In genomic region chr17:50150416-50151207, GRCm38 (mm10) we compare ENCODE assay signal across 11 mouse cellular contexts. TPM values are rescaled to one million over a fixed set of nuclear protein-coding genes. Genes with fewer than 3 reads are reported as not detected.
DNase-seq lines count a peak whose midpoint lies in the region; ATAC-seq and TF ChIP-seq lines count a peak whose summit lies in the region.
"Had no signal": no experiment of that assay in that cellular context is flagged by ENCODE, and none has a peak within 500 bp of the region (broad histone marks: within the 10 kb centered on the region; RNA-seq: fewer than 3 reads in every experiment).

No protein-coding gene starts in this region.

- no peak for ATAC-seq in heart, embryonic 11.5 days (replicated peaks; ENCODE audit: insufficient number of reproducible peaks, low FRiP score, low TSS enrichment)
- no peak for ATAC-seq in inflammation-experienced regulatory T-cells, adult 6 months

- no peak for TF ChIP-seq EP300 in heart, adult 2 months (IDR thresholded peaks at IDR 0.05; ENCODE audit: insufficient read depth, low read depth, low read length)

- H3K4me1 ChIP-seq in heart, adult 2 months (ENCODE audit: control insufficient read depth, insufficient read depth, low read length): peaks cover 7% of the 10 kb centered on the region
- 0 out of 2 replicates have a peak, but pooled peaks cover 2% of the 10 kb centered on the region for H3K4me1 ChIP-seq in heart, embryonic 11.5 days (ENCODE audit: control insufficient read depth, insufficient read depth, low read length)
- peaks cover 13% of the 10 kb centered on the region for H3K4me1 ChIP-seq in hindbrain, embryonic 10.5 days (replicated peaks)

- H3K79me2 ChIP-seq in heart, adult 2 months (replicated peaks; ENCODE audit: control insufficient read depth, insufficient read depth, low read length): peaks cover 4% of the 10 kb centered on the region; the same call in 1 of the 2 replicates

- 46% methylated on average over 16 of the region's 16 CpGs for WGBS in heart, adult 2 months
- 74% methylated on average over 16 of the region's 16 CpGs for whole genome bisulfite sequencing in heart, embryonic 11.5 days (ENCODE audit: insufficient replicate concordance)
- 71% methylated on average over 16 of the region's 16 CpGs for WGBS in hindbrain, embryonic 10.5 days

- H3K36me3 ChIP-seq in heart, adult 2 months (ENCODE audit: control insufficient read depth, insufficient read depth, low read length): peaks cover 3% of the 10 kb centered on the region; the same call in 1 of the 2 replicates
- no peaks in the 10 kb centered on the region for H3K36me3 ChIP-seq in heart, embryonic 11.5 days (ENCODE audit: control insufficient read depth, insufficient read depth, low read length)
- no peaks in the 10 kb centered on the region for H3K36me3 ChIP-seq in hindbrain, embryonic 10.5 days
- H3K36me3 ChIP-seq: embryonic facial prominence, embryonic 15.5 days; limb, embryonic 12.5 days had no signal

- no peak overlapping the region for H3K4me3 ChIP-seq in heart, adult 2 months
- H3K4me3 ChIP-seq in heart, embryonic 11.5 days (ENCODE audit: low read depth, low read length): no peak overlapping the region
- H3K4me3 ChIP-seq in hindbrain, embryonic 10.5 days: no peak overlapping the region
- H3K4me3 ChIP-seq: embryonic facial prominence, embryonic 15.5 days; limb, embryonic 12.5 days had no signal

- DNase-seq in heart, adult 2 months: no peak
- DNase-seq in hindbrain, embryonic 10.5 days (ENCODE audit: low spot score): no peak
- DNase-seq in left cerebral cortex, adult 9 months (ENCODE audit: low spot score in 2 of 2): peak; percentile 3 to 24
- peak; percentile 21 for DNase-seq in retina, postnatal 1 day
- no peak for DNase-seq in urinary bladder, postnatal 10 days (ENCODE audit: low spot score)
- DNase-seq in lung, postnatal 25 days (ENCODE audit: low spot score): no peak

- no peaks in the 10 kb centered on the region for H3K9me3 ChIP-seq in heart, embryonic 11.5 days (replicated peaks; ENCODE audit: control insufficient read depth, low read length)
- no peaks in the 10 kb centered on the region for H3K9me3 ChIP-seq in hindbrain, embryonic 10.5 days
- H3K9me3 ChIP-seq: embryonic facial prominence, embryonic 15.5 days; limb, embryonic 12.5 days had no signal

- intact Hi-C loops in heart, adult 2 months (cut with DNase I): loop anchor here (2.0 kb wide), 1 partner anchor 18 kb away; no protein-coding TSS in a partner anchor

- TF ChIP-seq POLR2A in heart, adult 2 months (IDR thresholded peaks at IDR 0.05; ENCODE audit: insufficient read depth, low read depth, low read length): no peak

- H3K4me2 ChIP-seq in heart, embryonic 11.5 days: no peak overlapping the region
- H3K4me2 ChIP-seq: limb, embryonic 12.5 days had no signal

- H3K27me3 ChIP-seq in heart, adult 2 months (ENCODE audit: control insufficient read depth, insufficient read depth, low read length): no peaks in the 10 kb centered on the region
- no peaks in the 10 kb centered on the region for H3K27me3 ChIP-seq in heart, embryonic 11.5 days (ENCODE audit: control insufficient read depth, insufficient read depth, low read length)
- H3K27me3 ChIP-seq in hindbrain, embryonic 10.5 days (ENCODE audit: insufficient read depth, poor library complexity, severe bottlenecking): no peaks in the 10 kb centered on the region
- H3K27me3 ChIP-seq: embryonic facial prominence, embryonic 15.5 days; limb, embryonic 12.5 days had no signal

- no peak for TF ChIP-seq CTCF in heart, adult 2 months (IDR thresholded peaks at IDR 0.05)

- peak overlapping the region; percentile 61 for H3K27ac ChIP-seq in heart, adult 2 months
- H3K27ac ChIP-seq in heart, embryonic 11.5 days (ENCODE audit: low read depth, low read length): no peak overlapping the region
- peak overlapping the region; percentile 16; the same call in 1 of the 2 replicates for H3K27ac ChIP-seq in hindbrain, embryonic 10.5 days
- H3K27ac ChIP-seq: embryonic facial prominence, embryonic 15.5 days; limb, embryonic 12.5 days; stomach, postnatal 0 days had no signal

- no peak overlapping the region for H3K9ac ChIP-seq in heart, adult 2 months (ENCODE audit: low read depth, low read length)
- H3K9ac ChIP-seq in heart, embryonic 11.5 days (ENCODE audit: low read depth, low read length): no peak overlapping the region
- H3K9ac ChIP-seq: embryonic facial prominence, embryonic 15.5 days; limb, embryonic 12.5 days had no signal

RNA-seq across cellular contexts. Expression of gene Rftn1, which starts 39.9 kb away (rescaled TPM):
- 10 to 100 TPM; 49.4 to 50.5 TPM for total RNA-seq in heart, adult 2 months (2021)
- 41.5 and 46.2 TPM in 2 replicates for polyA plus RNA-seq in heart, adult 2 months (2012; rRNA removed)
- polyA plus RNA-seq in heart, embryonic 11.5 days (2014; fragmentation: Nextera tagmentation; extraction: Ambion mirVana): 11.2 and 13.8 TPM in 2 replicates
- 4.9 and 7.6 TPM in 2 replicates for polyA plus RNA-seq in hindbrain, embryonic 10.5 days (2016; fragmentation: Nextera tagmentation; extraction: Ambion mirVana)
- 10 to 100 TPM; 22.7 to 31.1 (median 30.9) TPM for polyA plus RNA-seq in inflammation-experienced regulatory T-cells, adult 6 months (2017; shearing (Covaris generic))

Comparison
In these comparisons a context has a peak if more than half of its experiments do, and no peak if none do; other contexts are left out.
1. DNase-seq: peak in left cerebral cortex, adult 9 months (2 of 2) and retina, postnatal 1 day (single experiment); none in heart, adult 2 months (0 of 2), hindbrain, embryonic 10.5 days (single experiment), urinary bladder, postnatal 10 days (single experiment) and lung, postnatal 25 days (single experiment).